Mouse (Mus musculus): ENCODE results near the gene Cd4. TPM values are rescaled to one million over a fixed set of nuclear protein-coding genes. Genes with fewer than 3 reads are reported as not detected.
A peak's percentile ranks its signal among the peaks of the same experiment; 100 is the strongest.
"Not testable (repeated sequence)": the region's sequence is repeated elsewhere in the genome, so short reads cannot be mapped to it uniquely, and the experiment has no call there.

The Cd4 gene
- polyA plus RNA-seq, 1 experiment: 0.26 TPM

DNA sequence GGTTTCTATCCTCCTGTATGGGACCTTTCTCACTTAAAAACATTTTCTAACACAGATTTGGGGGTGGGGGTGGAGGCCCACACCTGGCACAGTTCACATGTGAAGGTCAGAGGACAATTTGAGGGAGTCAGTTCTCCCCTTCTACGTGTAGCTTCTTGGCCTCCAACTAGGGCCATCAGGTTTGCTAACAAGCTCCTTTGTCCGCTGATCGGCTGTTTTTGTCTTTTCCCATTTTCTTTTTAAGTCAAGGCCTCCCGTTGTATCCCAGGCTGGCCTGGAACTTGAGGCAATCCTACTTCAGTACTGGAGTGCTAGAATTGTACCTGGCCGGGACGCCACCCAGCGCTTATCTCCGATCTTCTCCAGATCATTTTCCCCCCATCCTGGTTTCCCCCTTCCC, 56.4 kb downstream of the Cd4 start:
- Histone ChIP-seq H3K27me3 (ENCODE audit: control insufficient read depth, insufficient read depth, low read length) (no peaks in the 10 kb centered on the region), H3K4me3 (replicated peaks; ENCODE audit: insufficient read depth, low read depth, low read length) (no peak overlapping the region), H3K27ac (ENCODE audit: insufficient read depth, low read length) (no peak overlapping the region), H3K4me1 (ENCODE audit: control insufficient read depth, insufficient read depth, low read length) (no peaks in the 10 kb centered on the region)
- no peak for DNase-seq
- 90% methylated on average over 8 of the region's 8 CpGs for WGBS
- TF ChIP-seq POLR2A (IDR thresholded peaks at IDR 0.05; ENCODE audit: borderline replicate concordance, insufficient read depth, low read length) (no peak), CTCF (IDR thresholded peaks at IDR 0.05; ENCODE audit: borderline replicate concordance, insufficient read depth, low read depth, low read length) (no peak)

GRCm38 (mm10) chr6:124831199-124831598, 56.8 kb downstream of the Cd4 start:
- not testable (repeated sequence) for DNase-seq; H3K27me3 ChIP-seq (ENCODE audit: control insufficient read depth, insufficient read depth, low read length); H3K27ac ChIP-seq (ENCODE audit: insufficient read depth, low read length); H3K4me1 ChIP-seq (ENCODE audit: control insufficient read depth, insufficient read depth, low read length); H3K4me3 ChIP-seq (replicated peaks; ENCODE audit: insufficient read depth, low read depth, low read length)
- 88% methylated on average over 4 of the region's 4 CpGs for WGBS

GRCm38 (mm10) chr6:124829799-124830700, 58.0 kb downstream of the Cd4 start:
- under 1% methylated on average over 38 of the region's 38 CpGs for WGBS
- no peaks in the 10 kb centered on the region for H3K4me1 ChIP-seq (ENCODE audit: control insufficient read depth, insufficient read depth, low read length)
- H3K4me3 ChIP-seq (replicated peaks; ENCODE audit: insufficient read depth, low read depth, low read length): peak overlapping the region; percentile 58
- no peaks in the 10 kb centered on the region for H3K27me3 ChIP-seq (ENCODE audit: control insufficient read depth, insufficient read depth, low read length)
- H3K27ac ChIP-seq (ENCODE audit: insufficient read depth, low read length): peak overlapping the region; percentile 6; the same call in 1 of the 2 replicates
- peak; percentile 92 to 97 for DNase-seq
- 0 out of 2 replicates have a peak, but pooled peaks have one; percentile 29 for TF ChIP-seq POLR2A (IDR thresholded peaks at IDR 0.05; ENCODE audit: borderline replicate concordance, insufficient read depth, low read length)
- no peak for TF ChIP-seq CTCF (IDR thresholded peaks at IDR 0.05; ENCODE audit: borderline replicate concordance, insufficient read depth, low read depth, low read length)

- Histone ChIP-seq H3K27me3 (ENCODE audit: control insufficient read depth, insufficient read depth, low read length) (no peaks in the 10 kb centered on the region), H3K4me3 (replicated peaks; ENCODE audit: insufficient read depth, low read depth, low read length) (peak within 1 kb of the TSS; percentile 85), H3K27ac (ENCODE audit: insufficient read depth, low read length) (peak within 1 kb of the TSS; percentile 79), H3K4me1 (ENCODE audit: control insufficient read depth, insufficient read depth, low read length) (no peaks in the 10 kb centered on the region)
- DNase-seq: peak; percentile 99 to 100
- under 1% methylated on average over 55 of the region's 55 CpGs for WGBS
- peak; percentile 86 for TF ChIP-seq POLR2A (IDR thresholded peaks at IDR 0.05; ENCODE audit: borderline replicate concordance, insufficient read depth, low read length)
- no peak for TF ChIP-seq CTCF (IDR thresholded peaks at IDR 0.05; ENCODE audit: borderline replicate concordance, insufficient read depth, low read depth, low read length)
These were observed 58.9 kb downstream of the Cd4 start, which contains the start of the genes Usp5 and Cdca3 for GRCm38 (mm10) chr6:124828868-124829798. Gene Usp5, minus strand, starts transcription at chr6:124829484. Gene Cdca3, plus strand, starts transcription at chr6:124829547.

DNA sequence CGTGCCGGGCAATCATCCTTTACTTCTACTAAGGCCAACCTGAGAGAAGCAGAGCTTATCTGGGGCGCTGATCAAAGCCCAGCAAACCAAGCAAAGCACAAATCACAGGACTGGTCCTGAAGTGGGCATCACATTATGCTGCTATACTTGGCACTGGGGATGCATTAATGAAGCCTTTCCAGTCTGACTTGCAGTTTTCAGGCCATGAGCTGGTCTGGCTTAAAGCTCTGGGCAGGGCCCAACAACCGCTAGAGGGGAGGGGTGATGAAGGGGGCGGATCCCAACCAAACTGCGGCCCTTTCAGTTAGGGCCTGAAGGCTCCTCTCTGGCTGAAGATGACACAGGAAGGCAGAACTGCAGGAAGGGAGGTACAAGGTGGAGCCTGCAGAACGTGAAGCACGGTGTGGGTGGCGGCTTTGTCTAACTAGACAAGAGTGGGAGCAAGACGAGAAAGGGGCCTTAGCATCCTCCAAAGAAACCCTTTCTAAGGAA, 59.9 kb downstream of the Cd4 start:
- TF ChIP-seq CTCF (IDR thresholded peaks at IDR 0.05; ENCODE audit: borderline replicate concordance, insufficient read depth, low read depth, low read length) (no peak), POLR2A (IDR thresholded peaks at IDR 0.05; ENCODE audit: borderline replicate concordance, insufficient read depth, low read length) (no peak)

GRCm38 (mm10) chr6:124822049-124822448, 66.0 kb downstream of the Cd4 start:
- H3K27ac ChIP-seq (ENCODE audit: insufficient read depth, low read length): no peak overlapping the region
- no peak overlapping the region for H3K4me3 ChIP-seq (replicated peaks; ENCODE audit: insufficient read depth, low read depth, low read length)
- no peaks in the 10 kb centered on the region for H3K27me3 ChIP-seq (ENCODE audit: control insufficient read depth, insufficient read depth, low read length)
- H3K4me1 ChIP-seq (ENCODE audit: control insufficient read depth, insufficient read depth, low read length): no peaks in the 10 kb centered on the region
- TF ChIP-seq POLR2A (IDR thresholded peaks at IDR 0.05; ENCODE audit: borderline replicate concordance, insufficient read depth, low read length): no peak
- DNase-seq: no peak
- WGBS: 98% methylated on average over 4 of the region's 4 CpGs

More for the DNA sequence above, 59.9 kb downstream of the Cd4 start:
- WGBS: 15% methylated on average over 10 of the region's 10 CpGs
- Histone ChIP-seq H3K27me3 (ENCODE audit: control insufficient read depth, insufficient read depth, low read length) (no peaks in the 10 kb centered on the region), H3K4me3 (replicated peaks; ENCODE audit: insufficient read depth, low read depth, low read length) (peak overlapping the region; percentile 66), H3K27ac (ENCODE audit: insufficient read depth, low read length) (no peak overlapping the region; the same call in 1 of the 2 replicates), H3K4me1 (ENCODE audit: control insufficient read depth, insufficient read depth, low read length) (no peaks in the 10 kb centered on the region)
- peak; percentile 49 to 51 for DNase-seq

GRCm38 (mm10) chr6:124820891-124821290, 67.1 kb downstream of the Cd4 start:
- Histone ChIP-seq H3K4me3 (replicated peaks; ENCODE audit: insufficient read depth, low read depth, low read length) (no peak overlapping the region), H3K4me1 (ENCODE audit: control insufficient read depth, insufficient read depth, low read length) (no peaks in the 10 kb centered on the region), H3K27ac (ENCODE audit: insufficient read depth, low read length) (no peak overlapping the region), H3K27me3 (ENCODE audit: control insufficient read depth, insufficient read depth, low read length) (no peaks in the 10 kb centered on the region)
- TF ChIP-seq CTCF (IDR thresholded peaks at IDR 0.05; ENCODE audit: borderline replicate concordance, insufficient read depth, low read depth, low read length) (no peak), POLR2A (IDR thresholded peaks at IDR 0.05; ENCODE audit: borderline replicate concordance, insufficient read depth, low read length) (no peak)
- WGBS: 93% methylated on average over 5 of the region's 5 CpGs
- no peak for DNase-seq
